Mouse (Mus musculus) lung, postnatal 0 days (tissue): ENCODE data around the gene Cym. TPM values are rescaled to one million over a fixed set of nuclear protein-coding genes. Genes with fewer than 3 reads are reported as not detected.
A peak's percentile ranks its signal among the peaks of the same experiment; 100 is the strongest.

Experiments used
- ATAC-seq: fragments of 200-750 bp; cut with Nextera tagmentation; 2 replicates; pipeline ENCODE4 v1.8.0; 2017; ENCODE audit warnings: moderate library complexity
- DNase-seq: peaks from one replicate; pipeline ENCODE4 v3.0.0-alpha.2; 2016; ENCODE audit warnings: low spot score
- H3K27ac ChIP-seq: fragments of 300-500 bp; sonication (generic); 2 replicates; pipeline ENCODE4 v1.5.1; 2014; ENCODE audit warnings: antibody characterized with exemption, mild to moderate bottlenecking, low read length, mixed read lengths
- H3K27me3 ChIP-seq: fragments of 300-500 bp; sonication (generic); replicated peaks from 2 replicates; pipeline ENCODE4 v1.6.1; 2014; ENCODE audit warnings: low read length, mixed read lengths; ENCODE audit not compliant: insufficient read depth
- H3K36me3 ChIP-seq: fragments of 300-500 bp; sonication (generic); 2 replicates; pipeline ENCODE4 v1.6.1; 2014; ENCODE audit warnings: low read length, mixed read lengths; ENCODE audit not compliant: insufficient read depth
- H3K4me1 ChIP-seq: fragments of 300-500 bp; sonication (generic); 2 replicates; pipeline ENCODE4 v1.6.1; 2014; ENCODE audit warnings: antibody characterized with exemption, low read depth, low read length, mixed read lengths; ENCODE audit not compliant: insufficient read depth
- H3K4me2 ChIP-seq: fragments of 300-500 bp; sonication (generic); replicated peaks from 2 replicates; pipeline ENCODE4 v1.6.1; 2014; ENCODE audit warnings: low read depth, mild to moderate bottlenecking, low read length, moderate library complexity, mixed read lengths
- H3K4me3 ChIP-seq: fragments of 300-500 bp; sonication (generic); 2 replicates; pipeline ENCODE4 v1.5.1; 2014; ENCODE audit warnings: low read depth, low read length
- H3K9ac ChIP-seq: fragments of 300-500 bp; sonication (generic); replicated peaks from 2 replicates; pipeline ENCODE4 v1.6.1; 2014; ENCODE audit warnings: low read depth, mild to moderate bottlenecking
- H3K9me3 ChIP-seq: fragments of 300-500 bp; sonication (generic); 2 replicates; pipeline ENCODE4 v1.6.1; 2016; ENCODE audit warnings: low read length, mixed read lengths
- CTCF ChIP-seq: IDR thresholded peaks from 2 replicates; pipeline ENCODE4 v1.5.1; 2016; ENCODE audit warnings: antibody characterized with exemption, mild to moderate bottlenecking
- EP300 ChIP-seq: IDR thresholded peaks from 2 replicates; pipeline ENCODE4 v1.6.1; 2016; ENCODE audit warnings: antibody characterized with exemption, mild to moderate bottlenecking, control low read depth
- WGBS: fragments of 180-500 bp; shearing (Covaris S2); extraction: QIAGEN DNeasy Blood & Tissue Kit; methylation state at CpG from one replicate; pipeline ENCODE4 v1.1.7; 2014; 5-methylcytosine and 5-hydroxymethylcytosine counted together
- polyA plus RNA-seq: library from polyadenylated mRNA; unstranded; fragments of >200 nt; fragmentation: Nextera tagmentation; extraction: Ambion mirVana; gene quantifications from 2 replicates; pipeline ENCODE4 v1.2.1, GENCODE M21; 2015

Gene Cym
- polyA plus RNA-seq, 1 experiment from 2014 or later, result 0.41 TPM

GRCm38 (mm10) chr3:107241389-107242094, 20.0 kb upstream of the Cym start:
- H3K27me3 ChIP-seq, result no peaks in the 10 kb centered on the region
- 51% methylated on average over 14 of the region's 14 CpGs for WGBS
- H3K27ac ChIP-seq, result no peak overlapping the region

GRCm38 (mm10) chr3:107239607-107240006, 18.1 kb upstream of the Cym start, which contains the start of gene Prok1:
Prok1 (minus strand) TSS chr3:107239707.
- WGBS, result 86% methylated on average over 9 of the region's 9 CpGs
- H3K27ac ChIP-seq, result no peak within 1 kb of the TSS
- no peaks in the 10 kb centered on the region for H3K36me3 ChIP-seq
- no peaks in the 10 kb centered on the region for H3K27me3 ChIP-seq
- no peak within 1 kb of the TSS for H3K4me2 ChIP-seq
- H3K4me1 ChIP-seq, result no peaks in the 10 kb centered on the region
- no peak for TF ChIP-seq EP300
- no peak for TF ChIP-seq CTCF
- H3K9me3 ChIP-seq, result no peaks in the 10 kb centered on the region
- ATAC-seq (no peak), DNase-seq (no peak)
- no peak within 1 kb of the TSS for H3K4me3 ChIP-seq
- no peak within 1 kb of the TSS for H3K9ac ChIP-seq

More at GRCm38 (mm10) chr3:107241389-107242094, 20.0 kb upstream of the Cym start:
- no peaks in the 10 kb centered on the region for H3K36me3 ChIP-seq
- H3K4me2 ChIP-seq, result no peak overlapping the region
- no peak overlapping the region for H3K4me3 ChIP-seq
- H3K9ac ChIP-seq, result no peak overlapping the region
- no peaks in the 10 kb centered on the region for H3K4me1 ChIP-seq
- peak; percentile 12 for DNase-seq
- no peaks in the 10 kb centered on the region for H3K9me3 ChIP-seq
- TF ChIP-seq EP300 (no peak), CTCF (no peak)
- no peak for ATAC-seq

GRCm38 (mm10) chr3:107238471-107238980, 17.0 kb upstream of the Cym start:
- TF ChIP-seq EP300 (no peak), CTCF (no peak)
- Histone ChIP-seq H3K9ac (no peak overlapping the region), H3K27me3 (no peaks in the 10 kb centered on the region), H3K4me1 (no peaks in the 10 kb centered on the region), H3K4me3 (no peak overlapping the region), H3K27ac (no peak overlapping the region), H3K36me3 (no peaks in the 10 kb centered on the region), H3K4me2 (no peak overlapping the region), H3K9me3 (no peaks in the 10 kb centered on the region)
- ATAC-seq (no peak), DNase-seq (no peak)
- 79% methylated on average over 8 of the region's 8 CpGs for WGBS

DNA sequence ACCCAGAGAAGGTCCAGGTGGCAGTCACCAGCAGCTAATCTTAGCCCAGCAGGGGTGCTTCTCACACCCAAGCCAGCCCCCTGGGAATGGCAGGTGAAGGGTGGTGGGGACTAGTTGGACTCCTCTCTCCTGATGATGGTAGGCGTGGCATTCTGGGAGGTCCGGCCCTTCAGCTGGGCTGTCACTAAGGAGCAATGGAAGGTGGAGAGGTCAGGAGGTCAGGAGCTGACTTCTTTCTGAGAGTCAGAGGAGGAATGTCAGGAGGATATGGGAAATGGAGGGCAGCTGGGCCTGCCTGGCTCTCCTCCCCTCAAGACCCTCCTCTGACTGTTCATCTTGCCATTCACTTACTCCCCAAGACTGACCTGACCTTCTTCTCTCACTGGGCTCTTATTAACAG, 16.5 kb upstream of the Cym start:
- TF ChIP-seq EP300 (no peak), CTCF (no peak)
- no peak for ATAC-seq
- Histone ChIP-seq H3K9me3 (no peaks in the 10 kb centered on the region), H3K4me1 (no peaks in the 10 kb centered on the region), H3K9ac (no peak overlapping the region), H3K27ac (no peak overlapping the region), H3K4me2 (no peak overlapping the region), H3K27me3 (no peaks in the 10 kb centered on the region), H3K4me3 (no peak overlapping the region), H3K36me3 (no peaks in the 10 kb centered on the region)
- no peak for DNase-seq
- WGBS, result 57% methylated on average over 2 of the region's 2 CpGs

DNA sequence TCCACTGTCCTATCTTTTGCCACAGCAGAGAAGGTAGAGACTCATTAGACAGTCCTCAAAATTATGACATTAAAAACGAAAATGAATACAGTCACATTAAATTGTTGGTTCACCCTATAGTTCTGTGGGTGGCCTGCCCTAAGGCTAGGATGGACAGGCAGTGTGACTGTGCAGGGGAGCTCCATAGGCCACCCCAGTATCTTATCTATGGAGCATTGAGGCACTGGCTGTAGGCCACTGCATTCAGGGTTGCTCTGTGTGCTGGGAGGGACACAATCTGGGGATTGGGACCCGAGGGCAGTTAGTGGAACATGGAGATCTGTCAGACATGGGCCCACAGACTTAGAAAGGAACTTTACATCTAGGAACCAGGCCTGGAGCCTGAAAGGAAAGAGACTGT, 12.4 kb upstream of the Cym start:
- 21% methylated on average over 2 of the region's 2 CpGs for WGBS

DNA sequence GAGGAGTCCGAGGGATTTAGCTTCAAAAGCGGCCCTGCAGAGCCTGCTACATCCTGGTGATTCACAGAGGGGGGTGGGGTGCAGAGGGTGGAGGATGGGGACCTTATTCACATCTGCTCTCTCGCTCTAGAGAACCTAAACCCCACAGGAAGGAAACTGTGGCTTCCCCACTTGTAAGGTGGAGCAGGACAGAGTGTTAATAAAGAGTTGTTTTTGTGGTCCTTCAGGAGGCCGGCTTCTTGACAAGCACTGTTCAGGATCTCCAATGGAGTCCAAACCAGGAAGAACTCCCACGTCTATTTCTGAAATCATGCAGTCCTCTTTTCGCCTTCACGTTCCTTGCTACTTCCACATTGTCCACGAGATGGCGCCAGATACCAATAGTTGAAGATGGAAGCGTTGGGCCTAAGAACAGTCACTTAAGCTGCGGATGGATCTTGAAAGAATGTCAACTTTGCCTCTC, 11.8 kb upstream of the Cym start:
- WGBS, result 6% methylated on average over 11 of the region's 11 CpGs
- no peaks in the 10 kb centered on the region for H3K9me3 ChIP-seq
- ATAC-seq (peak; percentile 68), DNase-seq (peak; percentile 88)
- no peak overlapping the region for H3K4me2 ChIP-seq
- no peaks in the 10 kb centered on the region for H3K36me3 ChIP-seq
- TF ChIP-seq CTCF (peak; percentile 98), EP300 (no peak)
- no peak overlapping the region for H3K27ac ChIP-seq
- H3K9ac ChIP-seq, result no peak overlapping the region
- no peak overlapping the region for H3K4me3 ChIP-seq
- no peaks in the 10 kb centered on the region for H3K4me1 ChIP-seq
- no peaks in the 10 kb centered on the region for H3K27me3 ChIP-seq

More for the DNA sequence above, 12.4 kb upstream of the Cym start:
- Histone ChIP-seq H3K4me3 (no peak overlapping the region), H3K4me2 (no peak overlapping the region), H3K27me3 (no peaks in the 10 kb centered on the region), H3K4me1 (no peaks in the 10 kb centered on the region), H3K9ac (no peak overlapping the region), H3K27ac (no peak overlapping the region), H3K9me3 (no peaks in the 10 kb centered on the region), H3K36me3 (no peaks in the 10 kb centered on the region)
- TF ChIP-seq CTCF, result no peak
- no peak for TF ChIP-seq EP300
- DNase-seq, result no peak
- ATAC-seq, result 0 out of 2 replicates have a peak, but pooled peaks have one; percentile 8
